In genomic region chr6:94717705-94718489, GRCm38 (mm10) we compare ENCODE assay signal across 8 mouse cellular contexts. TPM values are rescaled to one million over a fixed set of nuclear protein-coding genes. Genes with fewer than 3 reads are reported as not detected.
DNase-seq lines count a peak whose midpoint lies in the region; TF ChIP-seq lines count a peak whose summit lies in the region.

No protein-coding gene starts in this region.

- TF ChIP-seq CTCF in small intestine, adult 2 months (IDR thresholded peaks at IDR 0.05; ENCODE audit: extremely low read depth, insufficient read length, insufficient replicate concordance, low read depth, low read length): no peak

- DNase-seq in cerebellum, adult 9-11 months: peak; percentile 28
- no peak for DNase-seq in cerebellum, adult 8-10 months
- DNase-seq in MN1 (ENCODE audit: low spot score): peak; percentile 52
- peak; percentile 41 for DNase-seq in heart, adult 8-10 months (ENCODE audit: low spot score)
- DNase-seq in kidney, postnatal 36 days: peak; percentile 17 to 23
- DNase-seq in embryo, embryonic 10 days (ENCODE audit: low spot score): no peak
- no peak for DNase-seq in right cerebral cortex, postnatal 36 days (ENCODE audit: low spot score in 2 of 2)

- no peak overlapping the region for H3K4me3 ChIP-seq in small intestine, adult 2 months (ENCODE audit: low read depth, low read length)

- peaks cover 10% of the 10 kb centered on the region for H3K4me1 ChIP-seq in small intestine, adult 2 months (ENCODE audit: control insufficient read depth, insufficient read depth, insufficient read length, low read length)

- no peaks in the 10 kb centered on the region for H3K36me3 ChIP-seq in small intestine, adult 2 months (ENCODE audit: control insufficient read depth, insufficient read depth, low read length)

- H3K27me3 ChIP-seq in small intestine, adult 2 months (ENCODE audit: control insufficient read depth, insufficient read depth, low read length): no peaks in the 10 kb centered on the region

- no peak for TF ChIP-seq POLR2A in small intestine, adult 2 months (IDR thresholded peaks at IDR 0.05; ENCODE audit: low read depth, low read length)

- 29% methylated on average over 7 of the region's 7 CpGs for WGBS in small intestine, adult 2 months

- H3K27ac ChIP-seq in small intestine, adult 2 months (ENCODE audit: insufficient read depth, low read depth, low read length): peak overlapping the region; percentile 84

RNA-seq across cellular contexts. Expression of gene Lrig1, which starts 17.9 kb away (rescaled TPM):
- 10 to 100 TPM; 27.0 to 36.3 (median 32.2) TPM for total RNA-seq in heart, adult 8-10 months (2022)
- polyA plus RNA-seq in small intestine, adult 2 months (2012; rRNA removed): 20.5 and 29.8 TPM in 2 replicates

Comparison
In these comparisons a context has a peak if more than half of its experiments do, and no peak if none do; other contexts are left out.
1. DNase-seq: peak in cerebellum, adult 9-11 months (single experiment), MN1 (single experiment), heart, adult 8-10 months (single experiment) and kidney, postnatal 36 days (2 of 2); none in cerebellum, adult 8-10 months (single experiment), embryo, embryonic 10 days (single experiment) and right cerebral cortex, postnatal 36 days (0 of 2).